Mouse (Mus musculus): ENCODE measurements around the gene B230104I21Rik. TPM values are rescaled to one million over a fixed set of nuclear protein-coding genes. Genes with fewer than 3 reads are reported as not detected.

The B230104I21Rik gene
- total RNA-seq, 2 experiments from 2014 or later: not detected

GRCm38 (mm10) chr4:154390333-154391080 is 54.6 kb downstream of the B230104I21Rik start:
- DNase-seq (ENCODE audit: low spot score in 2 of 2): no peak

DNA sequence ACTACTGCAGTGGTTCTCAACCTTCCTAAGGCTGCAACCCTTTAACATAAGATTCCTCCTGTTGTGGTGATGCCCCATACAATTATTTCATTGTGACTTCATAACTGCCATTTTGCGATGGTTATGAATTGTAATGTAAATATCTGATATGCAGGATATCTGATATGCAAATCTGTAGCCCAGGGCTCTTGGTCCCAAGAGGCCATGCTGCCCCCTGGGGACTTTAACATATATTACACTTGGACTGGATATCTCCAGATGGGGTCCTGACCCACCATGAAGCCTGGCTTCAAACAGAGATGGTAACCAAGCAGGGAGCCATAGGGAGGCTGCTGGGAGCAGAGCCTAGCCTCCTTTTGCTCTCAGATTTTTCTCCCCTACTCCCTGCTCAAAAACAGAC is 56.7 kb downstream of the B230104I21Rik start:
- no peak for DNase-seq (ENCODE audit: low spot score in 2 of 2)

GRCm38 (mm10) chr4:154393196-154394122 is 57.5 kb downstream of the B230104I21Rik start:
- DNase-seq (ENCODE audit: low spot score in 2 of 2): no peak

DNA sequence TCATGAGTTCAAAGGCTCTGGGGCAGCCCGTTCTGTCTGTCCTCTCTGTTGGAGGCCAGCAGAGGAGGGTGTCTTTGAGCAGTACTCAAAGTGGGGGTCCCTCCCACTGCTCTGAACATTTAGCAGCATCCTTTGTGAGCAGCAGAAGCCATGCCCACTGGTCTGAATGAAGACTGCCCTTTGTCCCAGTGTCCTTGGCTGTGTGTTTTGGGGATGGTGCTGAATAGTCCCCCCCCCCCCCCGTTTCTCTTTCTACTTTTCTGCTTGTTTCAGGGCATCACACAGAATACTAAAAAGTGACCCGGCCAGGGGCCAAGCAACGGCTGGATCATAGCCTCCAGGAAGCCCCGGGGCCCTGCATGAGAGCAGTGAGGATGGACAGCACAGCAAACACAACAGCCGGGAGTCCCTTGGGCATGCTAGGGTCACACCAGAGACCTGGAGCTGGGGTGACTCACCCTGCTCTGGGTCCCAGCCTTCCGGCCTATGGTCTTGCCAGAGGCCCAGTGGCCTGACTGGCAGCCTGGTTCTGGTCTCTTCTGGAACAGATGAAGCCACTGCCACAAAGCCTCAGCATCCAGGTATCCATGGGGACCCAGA is 58.3 kb downstream of the B230104I21Rik start:
- no peak for DNase-seq (ENCODE audit: low spot score in 2 of 2)

DNA sequence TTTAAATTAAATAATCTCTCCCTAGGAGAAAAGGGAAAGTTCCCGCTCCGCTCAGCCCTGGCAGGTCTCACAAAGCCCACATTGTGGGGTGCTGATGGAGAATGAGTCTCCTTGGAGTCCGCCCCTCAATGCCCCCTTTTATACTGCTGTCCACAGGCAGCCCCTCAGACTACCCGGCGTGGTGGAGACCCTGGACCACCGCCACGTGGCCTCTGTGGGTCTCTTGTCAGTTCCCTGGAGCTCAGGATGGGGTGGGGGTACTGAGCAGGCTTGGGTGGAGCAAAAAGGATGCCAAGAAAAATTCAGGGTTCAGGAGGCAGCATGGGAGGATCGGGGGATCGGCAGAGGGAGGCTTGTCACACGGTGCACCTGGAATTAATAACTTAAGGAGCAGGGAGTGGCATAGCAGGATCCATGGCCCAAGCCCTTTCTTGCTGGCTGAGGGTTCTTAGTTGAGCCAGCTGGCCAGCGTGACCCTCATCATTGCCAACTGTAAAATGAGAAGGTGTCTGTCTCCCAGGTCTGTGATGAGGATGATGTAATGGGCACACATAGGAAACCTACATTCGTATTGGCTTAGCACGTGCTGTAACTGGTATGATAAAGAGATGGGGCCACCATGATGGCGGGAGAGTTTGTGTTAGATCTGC is 60.9 kb downstream of the B230104I21Rik start:
- no peak for DNase-seq (ENCODE audit: low spot score in 2 of 2)

Other genes with a start within 250 kb of the B230104I21Rik start
- gene Trp73, start 195.9 kb upstream of the B230104I21Rik start, total RNA-seq (2021): under 1 TPM in 1 of 2 experiments, not detected in 1; 0.11 TPM
- gene Wrap73, start 193.8 kb upstream of the B230104I21Rik start, total RNA-seq (2021): 10 to 100 TPM; 17.8 to 18.7 TPM
- gene Tprgl, start 175.5 kb upstream of the B230104I21Rik start, total RNA-seq (2021): 100 to 1,000 TPM; 137 to 140 TPM
- gene Megf6, start 165.4 kb upstream of the B230104I21Rik start, total RNA-seq (2021): 10 to 100 TPM; 18.0 to 19.6 TPM
- 1 to 10 TPM; 2.2 to 8.5 TPM for gene Arhgef16, start 34.5 kb upstream of the B230104I21Rik start, total RNA-seq (2021)

Measured in adrenal gland, postnatal 4 days (tissue).